Mouse (Mus musculus) urinary bladder, postnatal 4 days (tissue): ENCODE results near the gene Nav3.
"Not testable (repeated sequence)": the region's sequence is repeated elsewhere in the genome, so short reads cannot be mapped to it uniquely, and the experiment has no call there.

Experiments used
- DNase-seq, 2 experiments: peaks; one replicate each; pipeline ENCODE4 v3.0.0; 2021 to 2022; ENCODE audit warnings: low spot score in 2 of 2

Nav3 gene

DNA sequence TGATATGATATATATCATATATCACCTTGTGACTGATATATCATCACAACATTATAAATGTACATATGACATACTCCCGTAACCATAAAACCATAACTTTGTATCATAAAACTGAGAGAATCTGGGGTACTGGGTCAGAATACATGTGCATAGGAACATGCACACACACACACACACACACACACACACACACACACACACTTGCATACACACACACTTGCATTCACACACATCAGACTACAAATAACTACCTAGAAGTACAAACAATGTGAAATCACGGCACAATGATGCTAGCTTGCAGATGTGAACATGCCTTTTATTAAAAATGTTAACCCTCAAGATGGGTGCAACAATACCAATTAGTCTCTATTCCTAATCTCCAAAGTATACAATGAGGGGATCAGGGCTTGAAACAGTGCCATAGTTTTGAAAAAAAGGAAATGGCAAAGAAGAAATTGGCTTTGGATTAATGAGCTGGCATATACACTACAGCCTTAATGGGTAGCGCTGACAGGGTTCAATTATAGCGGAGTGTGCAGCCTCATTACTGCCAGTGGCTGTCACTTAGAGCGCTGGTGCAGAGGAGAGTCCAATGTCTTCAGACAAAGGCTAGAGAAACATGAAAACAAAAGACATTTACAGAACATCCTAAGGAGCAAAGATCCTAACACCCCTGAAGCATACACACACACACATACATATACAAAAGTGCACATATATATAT, 72.3 kb downstream of the Nav3 start:
- not testable (repeated sequence) for DNase-seq

DNA sequence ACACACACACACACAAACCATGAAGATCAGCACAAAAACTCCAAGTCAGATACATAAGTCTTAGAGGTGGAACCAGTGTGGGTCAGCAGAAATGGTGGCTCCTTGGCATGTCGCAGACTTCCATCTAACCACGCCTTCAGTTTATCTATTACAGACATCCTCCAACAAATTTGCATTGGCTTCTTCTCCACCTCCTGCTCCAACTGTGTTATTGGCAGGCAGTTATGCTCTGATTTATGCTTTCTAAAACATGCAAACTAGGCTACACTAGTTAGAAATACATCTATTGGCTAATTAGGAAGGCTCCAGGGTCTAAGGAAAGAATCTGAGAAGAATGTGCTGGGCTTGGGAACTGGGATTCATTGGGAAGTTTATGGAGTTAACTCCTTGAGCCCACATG, 75.2 kb downstream of the Nav3 start:
- no peak for DNase-seq

DNA sequence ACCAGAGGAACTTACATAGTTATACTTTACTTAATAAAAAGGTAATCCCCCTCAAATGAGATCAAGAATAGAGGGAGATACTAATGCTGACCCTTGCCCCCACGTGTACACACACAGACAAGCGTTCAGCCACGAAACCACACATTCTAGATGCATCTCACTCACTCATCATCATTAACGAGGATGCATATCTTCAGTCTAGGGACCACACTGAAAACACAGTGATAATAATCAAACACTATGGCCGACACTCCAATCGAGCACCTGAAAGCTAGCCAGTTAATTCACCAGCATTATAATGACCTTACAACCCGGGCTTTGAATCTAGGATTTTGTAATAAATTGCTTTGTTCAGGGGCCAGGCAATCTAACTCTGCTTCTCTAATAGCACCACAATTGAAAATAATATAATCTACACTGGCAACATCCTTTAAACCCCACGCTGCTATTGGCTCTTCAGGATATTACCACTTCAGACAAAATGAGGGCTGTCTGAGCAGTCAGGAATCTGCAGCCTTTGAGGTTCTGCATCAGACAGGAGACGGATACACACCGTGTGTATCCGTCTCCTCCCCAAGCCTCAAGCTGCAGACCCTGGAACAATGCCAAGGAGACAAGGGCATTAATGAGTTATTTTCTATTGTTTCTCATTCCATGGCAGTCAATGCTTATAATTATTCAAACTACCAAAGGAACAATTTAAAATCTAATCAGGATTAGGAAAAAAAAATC, 83.1 kb downstream of the Nav3 start:
- no peak for DNase-seq

DNA sequence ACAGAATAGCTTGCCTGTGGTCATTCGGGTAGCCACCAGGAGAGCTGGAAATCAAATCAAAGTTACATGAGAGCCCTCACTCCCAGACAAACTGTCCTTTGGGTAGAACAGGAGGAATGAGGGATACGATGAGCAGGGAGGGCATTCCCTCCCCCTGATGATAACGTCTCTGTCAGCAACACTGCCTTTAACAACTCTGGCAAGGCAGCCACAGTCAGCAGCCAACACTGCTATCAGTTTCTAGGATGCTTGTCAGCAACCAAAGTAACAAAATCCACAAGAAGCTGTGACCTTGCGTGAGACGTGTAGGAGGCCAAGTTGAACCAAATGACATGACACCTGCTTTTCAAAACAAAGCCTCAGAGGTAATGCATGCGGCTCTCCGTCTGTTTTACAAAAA, 103.9 kb downstream of the Nav3 start:
- DNase-seq: no peak

DNA sequence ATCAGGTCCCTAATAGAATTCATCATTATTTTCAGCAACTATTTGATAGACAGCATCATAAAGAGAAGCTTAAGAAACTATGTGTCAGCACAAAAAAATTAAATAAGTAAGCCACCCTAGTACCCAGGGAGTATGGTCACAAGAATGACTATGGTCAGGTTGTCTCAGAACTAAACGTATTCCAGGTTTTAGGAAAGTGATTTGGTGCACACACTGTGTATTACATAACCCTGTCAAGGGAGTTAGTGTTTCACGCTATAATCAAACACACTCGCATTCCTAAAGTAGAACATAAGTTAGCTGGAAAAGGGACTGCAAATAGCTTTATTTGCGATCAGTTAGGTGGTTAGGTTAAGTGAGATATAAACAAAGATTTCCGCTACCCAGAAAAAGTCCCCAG, 126.0 kb downstream of the Nav3 start:
- no peak for DNase-seq

DNA sequence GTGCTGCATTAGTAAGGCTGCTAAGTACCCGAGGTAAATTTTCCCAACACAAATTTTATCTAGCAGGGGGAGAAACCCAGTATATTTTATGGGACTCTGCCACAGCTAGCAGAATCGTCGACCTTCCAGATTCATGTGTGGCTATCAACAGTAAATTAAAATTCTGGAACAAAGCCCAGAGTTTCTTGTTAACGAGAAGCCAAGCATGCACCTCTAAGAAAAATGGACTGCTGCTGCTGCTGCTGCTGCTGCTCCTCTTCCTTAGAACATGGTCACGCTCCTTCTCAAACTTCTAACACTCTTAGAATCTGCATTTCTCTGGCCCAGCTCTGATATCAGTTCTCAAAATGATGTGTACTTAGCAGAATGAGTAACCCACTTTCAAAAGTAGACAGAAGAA, 126.4 kb downstream of the Nav3 start:
- DNase-seq: no peak

DNA sequence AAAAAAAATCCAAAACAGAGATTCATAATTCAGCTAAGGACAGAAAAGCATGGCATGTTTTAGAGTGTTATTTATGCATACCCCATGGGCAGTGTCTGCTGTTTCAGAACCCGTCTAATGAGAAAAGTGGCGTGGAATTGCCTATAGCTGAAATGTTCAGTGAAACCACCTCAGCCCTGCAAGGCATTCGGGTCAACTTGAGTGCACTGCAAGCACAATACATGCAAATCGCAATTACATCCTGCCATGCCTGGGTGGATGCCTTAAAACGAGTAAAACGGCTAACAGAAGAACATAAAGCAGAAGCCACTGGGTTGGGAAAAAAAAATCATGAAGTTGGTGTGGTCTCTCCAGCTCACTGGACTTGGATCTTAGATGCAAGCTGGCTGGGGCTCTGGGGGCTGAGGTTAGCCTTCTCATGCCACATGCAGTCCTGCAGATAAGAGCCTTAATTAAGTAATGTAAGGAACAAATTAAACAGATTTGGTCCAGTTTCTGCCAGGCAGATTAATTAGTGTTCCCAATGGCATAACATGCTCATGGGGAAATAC, 133.8 kb downstream of the Nav3 start:
- DNase-seq: no peak

DNA sequence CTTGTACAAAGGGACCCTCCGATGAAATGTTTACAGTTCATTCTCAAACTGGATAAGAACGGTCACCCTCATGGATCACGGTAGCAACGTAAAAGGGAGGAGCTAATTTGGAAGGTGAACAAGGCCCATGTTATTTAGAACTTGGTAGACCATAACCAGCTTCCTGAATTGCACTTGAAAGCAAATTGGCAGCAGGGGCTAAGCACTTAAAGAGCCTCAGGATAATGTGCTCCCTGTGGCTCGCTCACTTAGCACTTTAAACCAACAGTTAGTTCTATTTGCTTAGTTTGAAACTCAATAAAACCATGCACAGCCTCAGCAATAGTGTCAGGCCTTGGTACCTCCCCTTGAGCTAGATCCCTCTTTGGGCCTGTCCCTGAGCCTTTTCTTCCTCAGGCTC, 138.7 kb downstream of the Nav3 start:
- no peak for DNase-seq

DNA sequence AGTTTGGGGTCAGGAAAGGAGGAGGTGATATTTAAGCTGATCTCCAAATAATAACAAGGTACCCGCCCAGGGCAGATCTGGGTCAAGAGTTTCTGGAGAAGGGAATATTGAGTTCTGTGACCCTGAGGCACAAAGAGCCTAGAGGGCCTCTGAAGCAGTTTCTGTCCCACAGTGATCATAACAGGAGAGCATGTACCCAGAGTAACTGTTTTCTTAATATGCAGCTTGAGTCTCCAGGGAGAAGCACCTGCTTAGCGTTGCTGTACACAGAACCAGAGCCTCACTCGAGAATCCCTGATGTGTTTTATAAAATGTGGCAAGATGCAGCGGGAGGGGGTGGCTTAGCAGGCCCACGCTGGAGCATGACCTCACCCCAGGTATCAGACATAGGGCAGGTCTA, 141.5 kb downstream of the Nav3 start:
- no peak for DNase-seq

DNA sequence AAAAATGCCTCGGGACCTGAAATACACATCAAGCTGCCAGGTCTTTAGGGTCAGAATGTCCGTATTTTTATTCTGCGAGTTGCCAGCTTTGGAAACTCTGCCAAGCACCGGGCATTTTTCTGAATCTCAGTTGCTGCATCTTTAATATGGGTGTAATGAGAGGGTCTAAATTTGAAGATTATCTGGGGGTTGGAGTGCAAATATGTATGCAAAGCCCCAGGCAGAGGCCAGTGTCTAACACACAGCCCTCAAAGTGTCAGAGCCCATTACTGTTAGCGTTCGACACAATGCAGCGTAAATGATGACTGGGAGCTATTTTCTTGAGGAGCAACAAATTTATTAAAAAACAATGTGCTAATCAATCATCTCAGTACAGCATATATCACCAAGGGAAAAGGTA, 142.0 kb downstream of the Nav3 start:
- no peak for DNase-seq

DNA sequence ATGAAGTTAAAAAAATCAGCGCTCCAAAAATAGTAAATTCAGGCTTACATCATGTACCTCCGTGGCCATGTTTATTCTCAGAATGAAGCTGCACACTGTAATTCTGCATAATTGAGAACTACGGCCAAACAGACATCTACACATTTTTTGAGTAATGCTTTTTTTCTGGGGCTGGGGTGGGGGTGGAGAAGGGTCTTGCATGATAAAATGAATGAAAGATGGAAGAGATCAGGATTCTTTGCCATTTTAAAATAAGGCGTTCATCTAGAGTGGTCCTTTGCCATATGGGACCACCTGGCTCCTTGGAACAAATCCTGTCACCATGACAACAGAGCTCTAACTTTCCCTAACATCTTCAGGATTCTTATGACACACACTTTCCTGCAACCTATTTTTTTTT, 146.5 kb downstream of the Nav3 start:
- DNase-seq: no peak

DNA sequence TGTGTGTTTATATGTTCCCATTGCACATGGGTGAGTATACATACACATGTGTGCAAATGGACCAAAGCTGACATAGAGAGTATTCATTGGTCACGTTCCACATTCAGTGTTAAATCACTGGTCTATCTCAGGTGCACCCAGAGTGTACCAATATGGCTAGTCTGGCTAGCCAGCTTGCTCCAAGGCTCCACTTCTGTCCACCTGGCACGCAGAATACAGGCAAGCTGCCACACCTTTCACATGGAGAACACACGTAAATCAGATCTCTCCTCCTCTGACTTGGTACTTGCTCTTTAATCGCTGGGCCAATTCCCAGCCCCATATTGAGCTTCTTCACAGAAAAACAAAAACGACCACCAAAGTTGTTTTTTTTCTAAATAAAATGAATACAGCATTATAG, 150.4 kb downstream of the Nav3 start:
- DNase-seq: no peak

DNA sequence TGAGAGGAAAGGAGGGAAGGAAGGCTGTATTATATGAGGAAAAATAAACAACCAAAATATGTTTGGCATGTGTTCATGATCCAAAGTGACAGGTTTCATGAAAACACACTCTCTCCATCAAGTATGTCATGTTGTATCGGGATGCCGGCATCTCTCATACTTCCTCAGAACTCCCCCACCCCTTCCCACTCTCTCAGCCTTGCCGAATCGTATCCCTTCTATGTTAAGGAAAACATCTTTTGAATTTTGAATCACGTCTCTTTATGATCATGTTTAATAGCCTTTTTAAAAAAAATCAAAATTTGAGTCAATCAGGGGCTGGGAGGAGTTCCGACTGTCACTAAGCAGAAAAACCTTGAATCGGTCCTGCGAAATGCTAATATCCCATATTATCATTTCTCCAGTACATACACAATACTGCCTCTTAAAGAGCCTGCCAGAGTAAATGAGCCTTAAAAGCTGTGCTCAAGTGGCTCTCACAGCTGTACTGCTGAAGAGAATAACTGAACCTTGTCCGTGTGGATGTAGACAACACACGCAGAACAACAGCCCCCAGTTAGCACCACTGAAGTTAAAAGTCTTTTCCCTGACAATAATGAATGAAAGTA, 165.9 kb downstream of the Nav3 start:
- DNase-seq: no peak

DNA sequence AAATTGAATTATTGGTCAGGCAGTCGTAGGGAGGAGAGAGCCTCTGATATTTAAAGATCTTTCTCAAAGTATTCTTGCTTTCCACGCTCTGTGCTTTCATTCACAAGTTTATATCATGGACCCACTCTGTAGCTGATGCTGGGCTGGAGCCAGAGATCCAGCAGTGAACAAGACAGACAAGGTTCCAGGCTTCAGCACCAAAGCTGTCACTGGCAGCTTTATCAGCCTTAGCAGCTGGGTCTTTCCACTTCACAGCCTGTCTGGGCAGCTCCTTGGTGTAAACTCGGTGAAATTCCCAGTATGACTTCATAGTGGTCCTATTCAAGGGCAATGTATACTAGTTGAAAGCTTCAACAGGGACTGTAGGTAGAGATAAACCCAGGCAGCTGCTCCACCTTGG, 172.1 kb downstream of the Nav3 start:
- no peak for DNase-seq

DNA sequence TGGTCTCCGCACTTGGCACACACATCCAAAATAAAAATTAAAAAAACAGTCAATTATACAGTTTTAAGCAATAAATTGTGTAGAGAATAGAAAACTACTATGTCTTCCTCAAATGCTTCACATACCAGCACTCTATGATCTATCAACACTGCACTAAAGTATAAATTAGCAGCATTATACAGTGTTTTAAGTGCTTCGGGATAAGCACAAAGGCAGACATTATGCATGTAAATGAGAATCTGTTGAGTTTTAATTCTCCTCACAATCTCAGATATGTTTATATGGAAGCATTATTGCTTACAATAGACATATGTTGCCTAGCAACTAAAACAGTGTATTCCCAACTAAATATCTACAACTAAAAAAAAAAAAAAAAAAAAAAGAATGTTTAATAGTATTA, 183.2 kb downstream of the Nav3 start:
- DNase-seq: no peak

DNA sequence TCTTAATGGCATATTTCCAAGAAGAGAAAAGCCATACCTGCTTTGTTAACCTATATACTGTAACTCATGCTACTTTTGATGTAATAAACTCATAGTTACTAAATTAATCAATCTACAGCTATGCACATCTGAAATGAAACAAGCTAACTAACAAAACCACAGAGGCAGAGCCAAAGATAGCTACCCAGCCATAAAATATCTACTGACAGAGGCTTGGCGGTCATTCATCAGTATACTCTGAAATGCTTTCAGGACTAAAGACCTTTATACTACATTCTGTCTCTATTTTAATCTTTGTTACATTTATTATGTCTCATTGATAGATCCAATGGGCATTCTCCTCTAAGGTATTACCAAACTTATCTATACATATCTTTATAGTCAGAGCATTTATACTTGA, 185.4 kb downstream of the Nav3 start:
- no peak for DNase-seq

DNA sequence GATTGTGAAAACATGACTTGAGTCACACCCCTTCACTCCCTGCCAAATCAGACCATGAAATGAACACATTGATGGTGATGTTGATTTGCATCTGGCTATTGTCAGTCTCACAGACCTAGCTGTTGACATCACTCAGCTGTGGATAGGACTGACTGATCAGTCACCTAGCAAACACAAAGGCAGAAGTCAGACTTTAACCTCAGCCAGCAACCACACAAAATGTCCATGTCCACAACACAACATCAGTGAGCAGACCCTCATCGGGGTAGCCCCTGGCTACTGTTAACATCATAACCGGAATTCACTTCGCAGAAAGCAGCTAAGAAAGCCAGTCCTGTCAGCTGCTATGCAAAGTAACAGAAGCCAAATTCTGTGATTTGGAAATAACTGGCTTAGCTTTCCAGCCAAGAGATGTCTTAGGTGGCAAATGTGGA, 213.9 kb downstream of the Nav3 start:
- no peak for DNase-seq

DNA sequence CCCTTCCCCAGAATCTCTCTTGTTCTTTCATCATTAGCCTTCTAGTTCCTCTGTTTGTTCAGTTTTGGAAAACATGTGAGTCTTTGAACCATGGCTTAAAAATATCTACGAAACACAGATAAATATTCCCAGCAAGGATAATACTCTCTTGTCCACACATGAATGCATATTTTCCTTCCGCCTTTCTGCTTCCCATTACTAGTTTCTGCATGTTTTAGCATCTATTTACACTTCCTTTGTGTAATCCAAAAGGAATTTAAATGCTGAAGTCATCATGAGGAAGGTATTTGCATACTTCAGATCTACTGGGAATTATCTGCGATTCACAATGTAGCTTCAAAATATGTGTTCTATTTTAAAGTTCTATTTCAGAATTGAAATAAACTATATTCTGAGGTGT, 215.3 kb downstream of the Nav3 start:
- no peak for DNase-seq

DNA sequence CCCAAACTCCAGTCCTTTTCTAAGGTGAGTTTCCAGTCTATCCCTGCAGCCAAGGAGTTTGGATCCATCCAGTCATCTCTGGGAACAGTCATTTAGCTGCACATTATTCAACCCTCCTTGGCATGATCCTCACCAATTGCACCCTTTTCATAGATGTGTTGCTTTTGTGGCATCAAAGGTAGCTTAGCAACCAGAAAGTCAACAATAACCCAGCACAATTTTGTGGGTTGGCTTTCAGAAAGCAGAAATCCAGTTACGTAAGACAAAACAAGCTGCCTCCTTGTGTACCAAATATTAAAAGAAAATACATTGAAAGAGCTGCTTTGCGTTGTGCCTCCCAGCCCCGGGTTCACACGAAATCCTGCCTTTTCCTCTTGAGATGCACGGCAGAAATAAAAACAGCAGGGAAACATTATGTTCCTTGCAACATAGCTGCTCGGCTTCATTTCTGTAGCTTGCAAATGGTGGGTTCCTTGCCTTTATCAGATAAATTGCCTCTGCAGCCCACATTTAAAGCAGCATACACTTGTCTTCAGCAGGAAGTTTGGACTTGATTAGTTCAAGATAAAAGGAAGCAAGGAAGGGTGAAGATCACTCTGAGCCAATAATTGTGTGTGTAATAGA, 222.6 kb downstream of the Nav3 start:
- no peak for DNase-seq

DNA sequence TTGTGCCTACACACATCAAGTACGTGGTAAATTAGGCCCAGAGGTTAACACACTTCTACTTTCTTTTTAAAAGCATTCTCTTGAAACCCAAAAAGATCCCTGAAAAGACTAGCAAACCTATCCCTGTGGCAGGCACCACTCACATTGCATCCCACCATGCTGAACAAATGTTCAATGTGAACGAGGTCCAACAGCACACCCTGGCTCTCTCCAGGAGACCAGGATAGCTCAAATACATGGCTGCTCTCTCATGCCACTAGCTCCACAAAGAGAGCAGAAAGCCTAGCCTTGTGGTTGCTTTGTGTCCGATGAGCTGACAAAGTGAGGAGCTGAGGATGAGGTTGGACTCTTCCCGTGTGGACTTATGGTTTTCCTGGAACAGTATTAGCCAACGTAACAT, 249.6 kb downstream of the Nav3 start:
- no peak for DNase-seq

DNA sequence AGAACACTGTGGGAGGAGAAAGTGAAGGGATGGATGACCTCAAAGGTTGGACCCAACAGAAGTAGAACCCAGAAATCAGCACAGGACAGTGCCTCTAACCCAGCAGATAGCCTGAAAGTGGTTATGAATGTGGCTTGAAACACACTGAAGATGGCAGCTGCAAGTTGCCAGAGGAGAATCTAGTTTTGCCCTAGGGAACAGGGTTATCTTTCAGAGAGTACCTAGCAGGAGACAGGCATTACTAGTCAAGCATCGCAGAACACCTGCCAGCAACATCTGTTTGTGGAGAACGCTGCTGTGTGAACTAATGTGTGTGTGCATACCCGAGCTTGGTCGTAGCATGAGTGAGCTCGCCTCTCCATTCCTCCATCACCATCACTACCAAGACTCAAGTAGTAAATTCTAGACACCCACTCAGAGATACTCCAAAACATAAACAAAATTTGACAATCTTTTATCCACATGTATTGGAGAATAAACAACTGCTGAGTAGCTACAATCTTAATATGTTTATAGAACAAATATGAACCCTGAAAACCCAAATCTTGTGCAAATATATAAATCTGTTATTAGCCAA, 251.8 kb downstream of the Nav3 start:
- DNase-seq: no peak

DNA sequence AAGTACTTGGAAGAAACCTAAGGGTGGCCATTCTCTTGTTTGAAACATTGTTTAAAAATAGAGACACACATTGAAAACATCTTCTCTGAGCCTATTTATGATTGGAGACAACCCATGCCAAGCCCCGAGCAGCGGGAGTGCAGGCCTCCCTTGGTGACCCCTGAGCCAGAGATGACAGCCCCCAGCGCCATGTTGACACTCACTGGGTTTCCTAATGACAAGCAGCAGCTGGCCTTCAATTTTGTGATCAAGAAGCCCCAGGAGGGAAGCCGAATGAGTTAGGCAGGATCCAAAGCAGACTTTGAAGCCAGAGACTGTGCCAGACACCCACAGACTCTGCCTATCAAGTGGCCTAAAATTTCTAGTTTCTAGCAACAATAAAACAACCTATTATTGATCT, 263.1 kb downstream of the Nav3 start:
- DNase-seq: no peak
